Mouse (Mus musculus): ENCODE measurements around the gene Olfr1197.

GRCm38 (mm10) chr2:88743379-88743778 is 11.2 kb upstream of the Olfr1197 start:
- TF ChIP-seq CHD2 (IDR thresholded peaks at IDR 0.05; ENCODE audit: low read depth, low read length) (no peak), ZC3H11A (IDR thresholded peaks at IDR 0.05; ENCODE audit: borderline replicate concordance, low read depth, low read length) (no peak)
